Mouse (Mus musculus): ENCODE measurements at regions not wholly inside any gene's neighbourhood (a gene's known extent, or its start where the extent isn't known, plus 50 kb on each side); places are given as distances from the start of the nearest gene placed in this dataset.

- TF ChIP-seq POLR2A (IDR thresholded peaks at IDR 0.05; ENCODE audit: extremely low read depth, insufficient read depth, low read length) (no peak), CTCF (IDR thresholded peaks at IDR 0.05; ENCODE audit: low read depth, low read length) (no peak)
Observed at GRCm38 (mm10) chr3:56706038-56706437, 522.5 kb upstream of the Nbea start.

Data from liver, adult 2 months (tissue).